Mouse (Mus musculus): ENCODE data around the gene Tmbim4. TPM values are rescaled to one million over a fixed set of nuclear protein-coding genes. Genes with fewer than 3 reads are reported as not detected.

The Tmbim4 gene
- polyA plus RNA-seq, 1 experiment from 2014 or later, result 181 TPM

DNA sequence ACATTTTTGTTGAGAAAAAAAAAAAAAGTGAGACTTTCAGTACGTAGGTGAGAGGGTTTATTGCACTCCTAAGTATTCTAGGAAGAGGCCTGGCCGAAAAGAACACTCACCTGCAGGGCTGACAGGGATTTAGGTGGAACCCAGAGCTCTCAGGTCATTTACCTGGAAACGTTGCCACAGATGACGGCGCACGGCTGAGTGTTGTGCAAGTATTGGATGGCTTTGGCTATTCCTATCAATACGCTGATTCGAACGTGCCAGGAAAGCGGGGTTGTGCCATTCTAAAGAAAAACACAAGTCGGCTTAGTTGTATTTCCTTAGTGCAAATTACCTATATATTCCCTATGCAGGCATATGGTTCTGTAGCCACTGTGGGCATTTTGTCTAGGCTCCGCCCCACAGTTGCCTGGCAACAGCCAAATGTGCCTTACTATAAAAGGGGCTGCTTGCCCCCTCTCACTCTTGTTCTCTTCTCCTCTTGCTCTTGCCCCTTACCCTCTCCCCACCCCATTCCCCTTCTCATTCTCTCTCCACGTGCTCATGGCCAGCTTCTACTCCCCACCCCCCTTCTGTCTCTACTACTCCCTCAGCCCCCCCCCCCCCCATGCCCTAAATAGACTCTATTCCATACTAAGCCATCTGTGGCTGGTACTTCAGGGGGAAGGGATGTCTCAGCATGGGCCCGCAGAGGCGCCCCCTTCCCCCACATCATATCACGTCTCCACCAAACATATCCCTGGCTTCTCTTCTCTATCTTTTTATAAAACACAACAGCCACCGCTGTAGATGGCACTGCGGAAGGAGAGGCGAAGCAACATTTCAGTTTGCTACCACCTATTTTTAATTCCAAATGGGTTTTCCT is 36.2 kb upstream of the Tmbim4 start:
- H3K36me3 ChIP-seq (ENCODE audit: control insufficient read depth, insufficient read depth, low read length), result no peaks in the 10 kb centered on the region
- WGBS, result 88% methylated on average over 19 of the region's 19 CpGs
- no peaks in the 10 kb centered on the region for H3K4me1 ChIP-seq (replicated peaks; ENCODE audit: control insufficient read depth, insufficient read depth)
- H3K4me2 ChIP-seq (replicated peaks; ENCODE audit: low read depth), result no peak overlapping the region
- H3K4me3 ChIP-seq (ENCODE audit: low read depth, low read length), result no peak overlapping the region
- H3K27me3 ChIP-seq (ENCODE audit: control insufficient read depth, insufficient read depth, low read length), result no peaks in the 10 kb centered on the region
- ATAC-seq (ENCODE audit: low FRiP score, low TSS enrichment), result no peak
- no peak for DNase-seq (ENCODE audit: low spot score)
- no peak for TF ChIP-seq EP300 (optimal IDR thresholded peaks at IDR 0.05)
- TF ChIP-seq CTCF (IDR thresholded peaks at IDR 0.05; ENCODE audit: low read depth), result no peak
- no peak overlapping the region for H3K9ac ChIP-seq (ENCODE audit: low read length)
- H3K9me3 ChIP-seq (ENCODE audit: control insufficient read depth, low read length), result no peaks in the 10 kb centered on the region
- H3K27ac ChIP-seq (replicated peaks), result no peak overlapping the region

DNA sequence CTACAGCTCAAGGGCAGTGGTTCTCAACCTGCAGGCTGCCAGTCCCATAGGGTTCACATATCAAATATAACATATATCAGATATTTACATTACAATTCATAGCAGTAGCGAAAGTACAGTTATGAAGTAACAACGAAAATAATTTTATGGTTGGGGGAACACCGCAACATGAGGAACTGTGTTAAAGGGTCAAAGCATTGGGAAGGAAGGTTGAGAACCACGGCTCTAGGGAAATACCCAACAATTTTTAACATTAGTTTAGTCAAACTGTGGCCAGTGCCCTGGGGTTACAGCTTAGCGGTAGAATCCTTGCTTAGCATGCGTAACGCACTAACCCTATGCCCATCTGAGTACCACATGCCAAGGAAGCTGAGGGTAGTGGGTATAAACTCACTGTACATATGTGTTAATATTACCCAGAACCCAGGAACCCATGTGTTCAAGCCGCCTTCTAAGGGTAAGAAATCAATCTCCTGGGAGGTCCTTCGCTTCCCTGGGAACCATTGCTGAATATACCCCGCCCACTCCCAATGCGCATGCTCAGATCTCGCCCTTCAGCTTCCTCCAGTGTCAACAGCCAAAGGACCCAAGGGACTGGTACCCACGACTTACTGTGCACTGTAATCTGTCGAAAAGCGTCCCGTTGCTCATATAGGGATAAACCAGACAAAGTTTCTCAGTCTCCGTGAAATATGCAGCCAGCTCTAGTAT is 35.4 kb upstream of the Tmbim4 start:
- no peak overlapping the region for H3K4me3 ChIP-seq (ENCODE audit: low read depth, low read length)
- no peak for ATAC-seq (ENCODE audit: low FRiP score, low TSS enrichment)
- no peak overlapping the region for H3K27ac ChIP-seq (replicated peaks)
- H3K27me3 ChIP-seq (ENCODE audit: control insufficient read depth, insufficient read depth, low read length), result no peaks in the 10 kb centered on the region
- DNase-seq (ENCODE audit: low spot score), result no peak
- H3K4me1 ChIP-seq (replicated peaks; ENCODE audit: control insufficient read depth, insufficient read depth), result no peaks in the 10 kb centered on the region
- no peak overlapping the region for H3K9ac ChIP-seq (ENCODE audit: low read length)
- H3K36me3 ChIP-seq (ENCODE audit: control insufficient read depth, insufficient read depth, low read length), result no peaks in the 10 kb centered on the region
- no peaks in the 10 kb centered on the region for H3K9me3 ChIP-seq (ENCODE audit: control insufficient read depth, low read length)
- TF ChIP-seq CTCF (IDR thresholded peaks at IDR 0.05; ENCODE audit: low read depth), result no peak
- TF ChIP-seq EP300 (optimal IDR thresholded peaks at IDR 0.05), result no peak
- 87% methylated on average over 17 of the region's 17 CpGs for WGBS
- H3K4me2 ChIP-seq (replicated peaks; ENCODE audit: low read depth), result no peak overlapping the region

DNA sequence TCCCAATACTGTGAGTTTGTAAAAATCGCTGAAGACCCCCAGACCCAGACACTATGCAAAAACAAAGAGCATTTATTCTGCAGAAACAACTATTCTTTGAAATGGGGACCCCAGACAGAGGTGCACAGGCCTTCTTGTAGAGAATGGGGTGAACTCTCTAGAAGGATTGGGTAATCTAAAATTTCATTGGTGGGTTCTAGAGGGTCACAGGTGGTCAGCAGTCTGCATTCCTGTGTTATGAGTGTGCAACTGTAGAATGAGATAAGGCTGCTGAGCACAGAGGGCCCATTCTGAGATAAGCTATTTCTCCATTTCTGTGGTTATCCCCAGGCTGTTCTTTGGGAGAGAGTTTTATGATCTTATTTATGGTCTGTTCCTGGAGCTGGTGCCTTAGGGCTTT is 33.3 kb upstream of the Tmbim4 start:
- no peaks in the 10 kb centered on the region for H3K36me3 ChIP-seq (ENCODE audit: control insufficient read depth, insufficient read depth, low read length)
- no peak overlapping the region for H3K9ac ChIP-seq (ENCODE audit: low read length)
- no peak overlapping the region for H3K27ac ChIP-seq (replicated peaks)
- H3K4me1 ChIP-seq (replicated peaks; ENCODE audit: control insufficient read depth, insufficient read depth), result no peaks in the 10 kb centered on the region
- 76% methylated on average over 1 of the region's 1 CpGs for WGBS
- H3K9me3 ChIP-seq (ENCODE audit: control insufficient read depth, low read length), result no peaks in the 10 kb centered on the region
- no peaks in the 10 kb centered on the region for H3K27me3 ChIP-seq (ENCODE audit: control insufficient read depth, insufficient read depth, low read length)
- ATAC-seq (ENCODE audit: low FRiP score, low TSS enrichment), result peak; percentile 47; the same call in 1 of the 2 replicates
- H3K4me2 ChIP-seq (replicated peaks; ENCODE audit: low read depth), result no peak overlapping the region
- DNase-seq (ENCODE audit: low spot score), result no peak
- no peak overlapping the region for H3K4me3 ChIP-seq (ENCODE audit: low read depth, low read length)
- no peak for TF ChIP-seq CTCF (IDR thresholded peaks at IDR 0.05; ENCODE audit: low read depth)
- TF ChIP-seq EP300 (optimal IDR thresholded peaks at IDR 0.05), result no peak

DNA sequence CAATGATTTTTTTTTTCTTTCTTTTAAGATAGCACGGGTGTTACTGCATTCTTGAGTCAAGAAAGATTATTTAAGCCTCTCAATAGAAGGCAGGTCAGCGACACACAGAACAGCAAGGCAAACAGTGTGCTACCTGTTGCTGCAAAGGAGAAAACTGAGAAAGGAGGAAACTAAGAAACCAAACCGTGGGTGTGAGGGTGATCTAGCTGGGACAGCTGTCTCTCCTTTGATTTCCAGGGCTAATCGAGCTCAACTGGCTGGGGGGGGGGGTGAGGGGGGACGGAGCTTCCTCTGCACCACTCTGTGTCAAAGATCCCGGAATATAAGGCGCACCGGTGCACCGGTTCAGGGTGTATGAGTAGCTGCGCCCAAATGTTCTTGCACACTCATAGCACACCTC is 32.3 kb upstream of the Tmbim4 start:
- no peaks in the 10 kb centered on the region for H3K9me3 ChIP-seq (ENCODE audit: control insufficient read depth, low read length)
- DNase-seq (ENCODE audit: low spot score) (no peak), ATAC-seq (ENCODE audit: low FRiP score, low TSS enrichment) (no peak)
- TF ChIP-seq EP300 (optimal IDR thresholded peaks at IDR 0.05), result no peak
- no peak for TF ChIP-seq CTCF (IDR thresholded peaks at IDR 0.05; ENCODE audit: low read depth)
- no peaks in the 10 kb centered on the region for H3K4me1 ChIP-seq (replicated peaks; ENCODE audit: control insufficient read depth, insufficient read depth)
- H3K27ac ChIP-seq (replicated peaks), result no peak overlapping the region
- no peak overlapping the region for H3K4me2 ChIP-seq (replicated peaks; ENCODE audit: low read depth)
- WGBS, result 52% methylated on average over 9 of the region's 10 CpGs
- H3K4me3 ChIP-seq (ENCODE audit: low read depth, low read length), result no peak overlapping the region
- no peak overlapping the region for H3K9ac ChIP-seq (ENCODE audit: low read length)
- no peaks in the 10 kb centered on the region for H3K27me3 ChIP-seq (ENCODE audit: control insufficient read depth, insufficient read depth, low read length)
- no peaks in the 10 kb centered on the region for H3K36me3 ChIP-seq (ENCODE audit: control insufficient read depth, insufficient read depth, low read length)

DNA sequence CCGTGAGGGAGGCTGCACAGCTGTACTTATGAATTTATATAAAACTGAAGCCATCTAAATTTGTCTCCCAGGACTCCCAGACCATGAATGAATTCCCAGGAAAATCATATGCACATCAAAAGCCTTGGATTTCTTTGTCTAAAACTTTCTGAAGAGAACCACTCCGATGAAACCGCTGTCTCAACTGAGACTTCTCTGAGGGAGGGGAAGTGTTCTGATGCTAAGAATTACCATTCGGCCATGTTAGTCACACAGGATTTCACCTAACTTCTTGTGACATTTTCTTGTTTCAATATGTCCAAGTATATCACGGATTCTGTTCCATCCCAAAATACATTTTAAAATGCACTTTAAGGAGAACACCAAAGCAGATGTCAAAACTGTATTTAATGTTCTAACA is 31.5 kb upstream of the Tmbim4 start:
- ATAC-seq (ENCODE audit: low FRiP score, low TSS enrichment) (no peak), DNase-seq (ENCODE audit: low spot score) (no peak)
- Histone ChIP-seq H3K36me3 (ENCODE audit: control insufficient read depth, insufficient read depth, low read length) (no peaks in the 10 kb centered on the region), H3K4me1 (replicated peaks; ENCODE audit: control insufficient read depth, insufficient read depth) (no peaks in the 10 kb centered on the region), H3K27ac (replicated peaks) (no peak overlapping the region), H3K27me3 (ENCODE audit: control insufficient read depth, insufficient read depth, low read length) (no peaks in the 10 kb centered on the region), H3K4me3 (ENCODE audit: low read depth, low read length) (no peak overlapping the region), H3K9me3 (ENCODE audit: control insufficient read depth, low read length) (no peaks in the 10 kb centered on the region), H3K9ac (ENCODE audit: low read length) (no peak overlapping the region), H3K4me2 (replicated peaks; ENCODE audit: low read depth) (no peak overlapping the region)
- WGBS, result 79% methylated on average over 5 of the region's 5 CpGs
- no peak for TF ChIP-seq CTCF (IDR thresholded peaks at IDR 0.05; ENCODE audit: low read depth)
- TF ChIP-seq EP300 (optimal IDR thresholded peaks at IDR 0.05), result no peak

DNA sequence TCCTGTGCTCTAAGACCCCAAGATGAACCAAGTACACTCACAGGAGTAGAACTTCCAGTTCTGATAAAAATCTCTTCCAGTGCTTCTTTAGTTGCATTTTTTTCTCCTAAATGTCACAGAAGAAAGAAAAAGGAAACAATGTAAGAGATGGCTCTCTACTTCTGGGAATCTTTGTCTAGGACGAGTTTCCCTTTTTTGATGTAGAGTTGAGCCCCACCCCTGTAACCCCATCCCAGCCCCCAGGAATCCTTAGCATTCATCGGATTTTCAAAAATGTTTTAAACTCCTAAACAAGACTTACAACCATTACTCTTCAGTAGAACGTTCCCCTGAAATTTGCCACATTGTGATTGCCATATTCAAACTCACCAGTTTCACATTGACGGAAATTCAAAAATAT is 31.1 kb upstream of the Tmbim4 start:
- no peak for TF ChIP-seq EP300 (optimal IDR thresholded peaks at IDR 0.05)
- TF ChIP-seq CTCF (IDR thresholded peaks at IDR 0.05; ENCODE audit: low read depth), result no peak
- Histone ChIP-seq H3K9me3 (ENCODE audit: control insufficient read depth, low read length) (no peaks in the 10 kb centered on the region), H3K4me1 (replicated peaks; ENCODE audit: control insufficient read depth, insufficient read depth) (no peaks in the 10 kb centered on the region), H3K27me3 (ENCODE audit: control insufficient read depth, insufficient read depth, low read length) (no peaks in the 10 kb centered on the region), H3K4me2 (replicated peaks; ENCODE audit: low read depth) (no peak overlapping the region), H3K36me3 (ENCODE audit: control insufficient read depth, insufficient read depth, low read length) (no peaks in the 10 kb centered on the region), H3K27ac (replicated peaks) (no peak overlapping the region), H3K4me3 (ENCODE audit: low read depth, low read length) (no peak overlapping the region), H3K9ac (ENCODE audit: low read length) (no peak overlapping the region)
- ATAC-seq (ENCODE audit: low FRiP score, low TSS enrichment) (no peak), DNase-seq (ENCODE audit: low spot score) (no peak)
- 74% methylated on average over 4 of the region's 4 CpGs for WGBS
